ENCODE assay signal across 14 mouse cellular contexts in the genomic region with DNA sequence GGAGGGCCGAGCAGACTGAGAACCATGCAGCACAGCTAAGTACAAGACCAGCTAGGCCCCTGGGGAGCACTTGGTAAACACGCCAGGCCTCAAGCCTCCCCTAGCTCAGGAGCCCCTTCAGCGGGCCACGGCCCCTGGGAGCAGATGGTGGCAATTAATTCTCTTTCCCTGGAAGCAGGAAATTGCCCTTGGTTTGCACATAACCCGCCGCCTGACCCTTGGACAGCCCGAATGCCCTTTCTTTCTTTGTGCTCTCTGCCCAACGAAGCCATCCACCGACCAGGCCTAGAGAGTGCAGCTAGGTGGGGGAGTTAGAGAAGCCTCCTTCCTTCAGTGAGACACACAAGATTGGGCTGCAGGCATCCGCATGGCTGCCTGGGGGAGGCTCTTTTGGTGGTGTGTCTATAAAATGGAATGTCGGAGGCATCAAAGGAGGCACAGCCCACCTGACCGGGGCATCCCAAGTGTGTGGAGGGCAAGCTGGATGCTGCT. TPM values are rescaled to one million over a fixed set of nuclear protein-coding genes. Genes with fewer than 3 reads are reported as not detected.
DNase-seq lines count a peak whose midpoint lies in the region; ATAC-seq and TF ChIP-seq lines count a peak whose summit lies in the region.
"Had no signal": no experiment of that assay in that cellular context is flagged by ENCODE, and none has a peak within 500 bp of the region (broad histone marks: within the 10 kb centered on the region; RNA-seq: fewer than 3 reads in every experiment).

No protein-coding gene starts in this region.

- peaks cover 29% of the 10 kb centered on the region for H3K27me3 ChIP-seq in forebrain, embryonic 10.5 days (ENCODE audit: poor library complexity, severe bottlenecking)
- peaks cover 27% of the 10 kb centered on the region for H3K27me3 ChIP-seq in forebrain, embryonic 13.5 days
- peaks cover 30% of the 10 kb centered on the region for H3K27me3 ChIP-seq in embryonic facial prominence, embryonic 10.5 days (replicated peaks; ENCODE audit: low read depth, poor library complexity, severe bottlenecking)
- H3K27me3 ChIP-seq in limb, embryonic 13.5 days, result peaks cover 20% of the 10 kb centered on the region
- H3K27me3 ChIP-seq in liver, postnatal 0 days (ENCODE audit: insufficient read depth, low read length), result 0 out of 2 replicates have a peak, but pooled peaks cover 7% of the 10 kb centered on the region

- 58% methylated on average over 12 of the region's 12 CpGs for WGBS in forebrain, embryonic 10.5 days
- WGBS in forebrain, embryonic 13.5 days, result 67% methylated on average over 12 of the region's 12 CpGs
- 22% methylated on average over 12 of the region's 12 CpGs for WGBS in embryonic facial prominence, embryonic 10.5 days
- WGBS in limb, embryonic 13.5 days, result 9% methylated on average over 12 of the region's 12 CpGs
- WGBS in liver, postnatal 0 days (ENCODE audit: insufficient replicate concordance), result 69% methylated on average over 12 of the region's 12 CpGs

- TF ChIP-seq CTCF in liver, postnatal 0 days (IDR thresholded peaks at IDR 0.05; ENCODE audit: low read depth), result no peak

- H3K27ac ChIP-seq in forebrain, embryonic 10.5 days, result peak overlapping the region; percentile 80
- H3K27ac ChIP-seq in forebrain, embryonic 13.5 days, result no peak overlapping the region
- H3K27ac ChIP-seq in embryonic facial prominence, embryonic 10.5 days (replicated peaks), result peak overlapping the region; percentile 87
- H3K27ac ChIP-seq in limb, embryonic 13.5 days, result peak overlapping the region; percentile 33; the same call in 1 of the 2 replicates
- no peak overlapping the region for H3K27ac ChIP-seq in liver, postnatal 0 days (ENCODE audit: low read depth)

- H3K4me2 ChIP-seq in forebrain, embryonic 13.5 days, result no peak overlapping the region
- H3K4me2 ChIP-seq in limb, embryonic 13.5 days (replicated peaks), result no peak overlapping the region
- H3K4me2 ChIP-seq in liver, postnatal 0 days (ENCODE audit: low read depth, low read length), result no peak overlapping the region
- H3K4me2 ChIP-seq: heart, embryonic 12.5 days had no signal

- DNase-seq in forebrain, embryonic 10.5 days (ENCODE audit: extremely low spot score, low spot score), result peak; percentile 38
- peak; percentile 84 for DNase-seq in embryonic facial prominence, embryonic 10.5 days (ENCODE audit: low spot score)
- peak; percentile 63 to 65 for DNase-seq in kidney, adult 8-10 months
- no peak for DNase-seq in liver, postnatal 0 days
- no peak for DNase-seq in lung, adult 18-20 months
- DNase-seq in adrenal gland, postnatal 10 days, result no peak
- DNase-seq: liver; thymus, postnatal 14 days had no signal

- peaks cover 40% of the 10 kb centered on the region for H3K4me1 ChIP-seq in forebrain, embryonic 10.5 days
- 0 out of 2 replicates have a peak, but pooled peaks cover 3% of the 10 kb centered on the region for H3K4me1 ChIP-seq in forebrain, embryonic 13.5 days
- peaks cover 55% of the 10 kb centered on the region for H3K4me1 ChIP-seq in embryonic facial prominence, embryonic 10.5 days
- H3K4me1 ChIP-seq in limb, embryonic 13.5 days, result peaks cover 26% of the 10 kb centered on the region
- peaks cover 5% of the 10 kb centered on the region for H3K4me1 ChIP-seq in liver, postnatal 0 days (ENCODE audit: insufficient read depth)

- peaks cover 47% of the 10 kb centered on the region for H3K36me3 ChIP-seq in forebrain, embryonic 10.5 days (replicated peaks)
- peaks cover 44% of the 10 kb centered on the region for H3K36me3 ChIP-seq in forebrain, embryonic 13.5 days (ENCODE audit: poor library complexity, severe bottlenecking)
- peaks cover 41% of the 10 kb centered on the region for H3K36me3 ChIP-seq in embryonic facial prominence, embryonic 10.5 days (replicated peaks)
- H3K36me3 ChIP-seq in limb, embryonic 13.5 days, result peaks cover 41% of the 10 kb centered on the region
- H3K36me3 ChIP-seq in liver, postnatal 0 days (replicated peaks; ENCODE audit: insufficient read depth, low read length), result peaks cover 23% of the 10 kb centered on the region

- H3K9ac ChIP-seq in forebrain, embryonic 13.5 days, result no peak overlapping the region
- peak overlapping the region; percentile 57 for H3K9ac ChIP-seq in limb, embryonic 13.5 days
- H3K9ac ChIP-seq in liver, postnatal 0 days (replicated peaks), result no peak overlapping the region
- H3K9ac ChIP-seq: heart, embryonic 12.5 days had no signal

- ATAC-seq in forebrain, embryonic 13.5 days, result no peak
- ATAC-seq in limb, embryonic 13.5 days (ENCODE audit: low FRiP score, low read depth), result no peak
- no peak for ATAC-seq in liver, postnatal 0 days

- no peak for TF ChIP-seq EP300 in liver, postnatal 0 days (IDR thresholded peaks at IDR 0.05; ENCODE audit: low read depth)

- no peaks in the 10 kb centered on the region for H3K9me3 ChIP-seq in forebrain, embryonic 10.5 days
- H3K9me3 ChIP-seq in forebrain, embryonic 13.5 days (replicated peaks), result no peaks in the 10 kb centered on the region
- no peaks in the 10 kb centered on the region for H3K9me3 ChIP-seq in embryonic facial prominence, embryonic 10.5 days
- no peaks in the 10 kb centered on the region for H3K9me3 ChIP-seq in limb, embryonic 13.5 days
- no peaks in the 10 kb centered on the region for H3K9me3 ChIP-seq in liver, postnatal 0 days (ENCODE audit: low read length)
- H3K9me3 ChIP-seq: heart, embryonic 12.5 days had no signal

- H3K4me3 ChIP-seq in forebrain, embryonic 10.5 days, result no peak overlapping the region
- no peak overlapping the region for H3K4me3 ChIP-seq in forebrain, embryonic 13.5 days
- peak overlapping the region; percentile 16; the same call in 1 of the 2 replicates for H3K4me3 ChIP-seq in embryonic facial prominence, embryonic 10.5 days
- no peak overlapping the region for H3K4me3 ChIP-seq in limb, embryonic 13.5 days
- H3K4me3 ChIP-seq in liver, postnatal 0 days (ENCODE audit: low read depth, low read length), result no peak overlapping the region
- H3K4me3 ChIP-seq: heart, embryonic 12.5 days had no signal

RNA-seq across cellular contexts. Expression of a gene that starts 3.9 kb away (rescaled TPM):
- 0.47 and 0.48 TPM in 2 replicates for polyA plus RNA-seq in forebrain, embryonic 10.5 days (2016; fragmentation: Nextera tagmentation; extraction: Ambion mirVana)
- 0.12 and 0.14 TPM in 2 replicates for polyA plus RNA-seq in forebrain, embryonic 13.5 days (2015; fragmentation: Nextera tagmentation; extraction: Ambion mirVana)
- polyA plus RNA-seq in embryonic facial prominence, embryonic 10.5 days (2016; fragmentation: Nextera tagmentation; extraction: Ambion mirVana), result 1.0 and 1.3 TPM in 2 replicates
- polyA plus RNA-seq in limb, embryonic 13.5 days (2015; fragmentation: Nextera tagmentation; extraction: Ambion mirVana), result 3.3 and 4.0 TPM in 2 replicates
- 0.06 and 0.07 TPM in 2 replicates for polyA plus RNA-seq in liver, postnatal 0 days (2015; fragmentation: Nextera tagmentation; extraction: Ambion mirVana)
- 1 to 10 TPM; 1.4 to 1.7 TPM for total RNA-seq in adrenal gland, postnatal 10 days (2021)

RNA-seq across cellular contexts. Expression of a gene that starts 32.2 kb away (rescaled TPM):
- polyA plus RNA-seq in forebrain, embryonic 10.5 days (2016; fragmentation: Nextera tagmentation; extraction: Ambion mirVana), result 99.3 and 105 TPM in 2 replicates
- 71.8 and 72.1 TPM in 2 replicates for polyA plus RNA-seq in forebrain, embryonic 13.5 days (2015; fragmentation: Nextera tagmentation; extraction: Ambion mirVana)
- polyA plus RNA-seq in embryonic facial prominence, embryonic 10.5 days (2016; fragmentation: Nextera tagmentation; extraction: Ambion mirVana), result 104 TPM in 2 replicates
- 109 and 110 TPM in 2 replicates for polyA plus RNA-seq in limb, embryonic 13.5 days (2015; fragmentation: Nextera tagmentation; extraction: Ambion mirVana)
- polyA plus RNA-seq in liver, postnatal 0 days (2015; fragmentation: Nextera tagmentation; extraction: Ambion mirVana), result 20.9 and 23.8 TPM in 2 replicates
- 10 to 100 TPM; 63.3 to 64.9 TPM for total RNA-seq in adrenal gland, postnatal 10 days (2021)

RNA-seq across cellular contexts. Expression of a gene that starts 38.9 kb away (rescaled TPM):
- 0.07 TPM in 2 replicates for polyA plus RNA-seq in forebrain, embryonic 10.5 days (2016; fragmentation: Nextera tagmentation; extraction: Ambion mirVana)
- 0.09 and 0.16 TPM in 2 replicates for polyA plus RNA-seq in forebrain, embryonic 13.5 days (2015; fragmentation: Nextera tagmentation; extraction: Ambion mirVana)
- 0.25 and 0.39 TPM in 2 replicates for polyA plus RNA-seq in embryonic facial prominence, embryonic 10.5 days (2016; fragmentation: Nextera tagmentation; extraction: Ambion mirVana)
- polyA plus RNA-seq in limb, embryonic 13.5 days (2015; fragmentation: Nextera tagmentation; extraction: Ambion mirVana), result 0.18 and 0.27 TPM in 2 replicates
- not detected in 2 replicates for polyA plus RNA-seq in liver, postnatal 0 days (2015; fragmentation: Nextera tagmentation; extraction: Ambion mirVana)
- under 1 TPM; 0.15 to 0.36 TPM for total RNA-seq in adrenal gland, postnatal 10 days (2021)
- total RNA-seq: megakaryocyte progenitor cell, adult 5-6 weeks; neutrophil, adult 5-6 weeks had no signal
- polyA plus RNA-seq: frontal cortex, adult 2 months; heart, embryonic 12.5 days had no signal

RNA-seq across cellular contexts. Expression of a gene that starts 42.9 kb away (rescaled TPM):
- 19.8 and 19.9 TPM in 2 replicates for polyA plus RNA-seq in forebrain, embryonic 10.5 days (2016; fragmentation: Nextera tagmentation; extraction: Ambion mirVana)
- polyA plus RNA-seq in forebrain, embryonic 13.5 days (2015; fragmentation: Nextera tagmentation; extraction: Ambion mirVana), result 35.0 and 43.3 TPM in 2 replicates
- polyA plus RNA-seq in embryonic facial prominence, embryonic 10.5 days (2016; fragmentation: Nextera tagmentation; extraction: Ambion mirVana), result 17.7 and 18.8 TPM in 2 replicates
- polyA plus RNA-seq in limb, embryonic 13.5 days (2015; fragmentation: Nextera tagmentation; extraction: Ambion mirVana), result 22.0 and 23.5 TPM in 2 replicates
- polyA plus RNA-seq in liver, postnatal 0 days (2015; fragmentation: Nextera tagmentation; extraction: Ambion mirVana), result 258 and 304 TPM in 2 replicates
- total RNA-seq in adrenal gland, postnatal 10 days (2021), result 100 to 1,000 TPM; 177 to 242 TPM

RNA-seq across cellular contexts. Expression of a gene that starts 43.1 kb away (rescaled TPM):
- polyA plus RNA-seq in forebrain, embryonic 10.5 days (2016; fragmentation: Nextera tagmentation; extraction: Ambion mirVana), result 51.7 and 57.1 TPM in 2 replicates
- polyA plus RNA-seq in forebrain, embryonic 13.5 days (2015; fragmentation: Nextera tagmentation; extraction: Ambion mirVana), result 75.3 and 81.6 TPM in 2 replicates
- polyA plus RNA-seq in embryonic facial prominence, embryonic 10.5 days (2016; fragmentation: Nextera tagmentation; extraction: Ambion mirVana), result 62.7 and 65.6 TPM in 2 replicates
- 63.3 and 72.1 TPM in 2 replicates for polyA plus RNA-seq in limb, embryonic 13.5 days (2015; fragmentation: Nextera tagmentation; extraction: Ambion mirVana)
- 20.7 and 22.8 TPM in 2 replicates for polyA plus RNA-seq in liver, postnatal 0 days (2015; fragmentation: Nextera tagmentation; extraction: Ambion mirVana)
- 10 to 100 TPM; 17.8 to 24.4 TPM for total RNA-seq in adrenal gland, postnatal 10 days (2021)

Comparison
In these comparisons a context has a peak if more than half of its experiments do, and no peak if none do; other contexts are left out.
1. H3K27ac ChIP-seq: peak in forebrain, embryonic 10.5 days (single experiment), embryonic facial prominence, embryonic 10.5 days (single experiment) and limb, embryonic 13.5 days (single experiment); none in forebrain, embryonic 13.5 days (single experiment) and liver, postnatal 0 days (single experiment).
2. DNase-seq: peak in forebrain, embryonic 10.5 days (single experiment), embryonic facial prominence, embryonic 10.5 days (single experiment) and kidney, adult 8-10 months (2 of 2); none in liver, postnatal 0 days (single experiment), lung, adult 18-20 months (0 of 2) and adrenal gland, postnatal 10 days (single experiment).